Mouse (Mus musculus) splenic B cell, adult 2 months (primary cell): ENCODE data around the gene Abhd18.
"Not testable (repeated sequence)": the region's sequence is repeated elsewhere in the genome, so short reads cannot be mapped to it uniquely, and the experiment has no call there.

Source experiments
- DNase-seq: peaks from one replicate; pipeline ENCODE4 v3.0.0-alpha.2; 2011; ENCODE audit warnings: low read depth, low spot score
- H3K27me3 ChIP-seq: 2 replicates; pipeline ENCODE4 v1.6.1; 2012; ENCODE audit warnings: mild to moderate bottlenecking, low read length, moderate library complexity, mixed read lengths; ENCODE audit not compliant: control insufficient read depth, poor library complexity, insufficient read depth, severe bottlenecking
- H3K36me3 ChIP-seq: 2 replicates; pipeline ENCODE4 v1.6.1; 2012; ENCODE audit warnings: mild to moderate bottlenecking, low read length, moderate library complexity, mixed read lengths; ENCODE audit not compliant: control insufficient read depth, poor library complexity, insufficient read depth, severe bottlenecking

Abhd18 gene

DNA sequence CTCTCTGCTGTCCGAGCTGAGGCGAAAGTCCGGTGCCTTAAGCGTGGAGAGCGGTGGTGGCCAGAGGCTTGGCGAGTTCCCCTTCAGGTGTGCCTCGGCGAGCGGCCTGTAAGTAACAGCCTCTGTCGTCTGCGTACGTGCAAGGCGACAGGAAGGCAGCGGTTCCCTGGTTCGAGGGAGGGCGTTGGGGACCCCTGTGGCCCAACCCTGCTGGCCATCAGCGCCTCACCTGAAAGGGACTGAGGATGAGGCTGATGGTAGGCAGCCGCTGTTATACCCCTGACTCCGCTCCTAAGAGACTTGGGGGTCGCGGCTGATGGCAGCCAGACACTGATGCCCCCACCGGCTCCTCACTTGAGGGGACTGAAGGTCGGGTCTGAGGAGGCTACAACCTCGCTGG, 47.6 kb downstream of the Abhd18 start:
- H3K27me3 ChIP-seq, H3K36me3 ChIP-seq: not testable (repeated sequence)
- DNase-seq: peak; percentile 43

DNA sequence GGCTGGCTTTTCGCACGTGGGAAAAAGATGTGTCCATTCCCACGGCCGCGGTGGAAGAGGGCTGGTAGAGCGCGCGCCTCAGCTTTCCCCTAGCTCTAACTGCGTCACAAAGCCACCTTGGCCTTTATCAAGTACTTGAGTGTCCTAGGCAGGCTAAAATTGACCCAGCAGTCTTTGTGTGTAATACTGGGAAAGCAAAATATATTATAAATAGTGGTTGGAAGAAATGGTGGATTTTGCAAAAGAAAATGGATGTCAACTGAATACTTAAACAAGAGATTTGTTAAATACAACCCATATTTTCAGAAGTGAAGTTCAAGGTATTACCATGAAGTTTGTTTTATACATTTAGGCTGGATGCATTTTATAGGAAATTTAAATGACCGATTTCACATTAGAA, 55.7 kb downstream of the Abhd18 start, which contains the start of gene 1700034I23Rik:
1700034I23Rik (minus strand) TSS at position 101 of the 400 bp plus-strand sequence.
- not testable (repeated sequence) for DNase-seq, H3K27me3 ChIP-seq, H3K36me3 ChIP-seq

DNA sequence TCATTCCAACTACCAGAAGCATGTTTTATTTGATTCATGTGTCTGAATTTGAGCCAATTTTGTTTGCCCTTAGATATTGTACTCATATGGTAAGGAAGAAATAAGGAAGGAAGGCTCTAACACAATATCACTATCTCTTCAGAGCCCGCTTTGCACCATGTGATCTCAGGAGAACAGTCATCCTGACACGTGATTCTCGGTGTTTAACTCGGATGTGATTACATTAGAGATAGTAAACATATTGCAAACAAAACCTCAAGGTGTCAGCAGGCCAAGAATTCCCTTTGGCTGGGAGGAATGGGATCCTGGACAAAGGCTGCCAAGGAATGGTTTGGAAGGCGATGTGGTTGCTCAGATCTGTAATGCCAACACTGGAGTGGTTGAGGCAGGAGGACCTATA, 91.4 kb downstream of the Abhd18 start:
- Histone ChIP-seq H3K27me3 (no peaks in the 10 kb centered on the region), H3K36me3 (peaks cover 2% of the 10 kb centered on the region; the same call in 1 of the 2 replicates)

DNA sequence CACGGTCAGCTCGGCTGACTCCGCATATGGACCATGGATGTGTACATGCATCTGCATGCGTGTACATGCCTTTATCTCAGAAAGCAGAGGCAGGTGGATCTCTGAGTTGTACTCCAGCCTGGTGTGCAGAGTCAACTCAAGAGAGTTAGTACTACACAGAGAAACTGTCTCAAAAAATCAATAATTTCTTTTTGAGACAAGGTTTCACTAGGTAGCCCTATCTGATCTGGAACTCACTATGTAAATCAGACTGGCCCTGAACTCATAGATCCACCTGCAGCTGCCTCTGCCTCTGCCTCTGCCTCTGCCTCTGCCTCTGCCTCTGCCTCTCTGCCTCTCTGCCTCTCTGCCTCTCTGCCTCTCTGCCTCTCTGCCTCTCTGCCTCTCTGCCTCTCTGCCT, 91.8 kb downstream of the Abhd18 start:
- no peaks in the 10 kb centered on the region for H3K27me3 ChIP-seq
- H3K36me3 ChIP-seq: peaks cover 2% of the 10 kb centered on the region; the same call in 1 of the 2 replicates
- no peak for DNase-seq

More for the DNA sequence above, 91.4 kb downstream of the Abhd18 start:
- DNase-seq: no peak

DNA sequence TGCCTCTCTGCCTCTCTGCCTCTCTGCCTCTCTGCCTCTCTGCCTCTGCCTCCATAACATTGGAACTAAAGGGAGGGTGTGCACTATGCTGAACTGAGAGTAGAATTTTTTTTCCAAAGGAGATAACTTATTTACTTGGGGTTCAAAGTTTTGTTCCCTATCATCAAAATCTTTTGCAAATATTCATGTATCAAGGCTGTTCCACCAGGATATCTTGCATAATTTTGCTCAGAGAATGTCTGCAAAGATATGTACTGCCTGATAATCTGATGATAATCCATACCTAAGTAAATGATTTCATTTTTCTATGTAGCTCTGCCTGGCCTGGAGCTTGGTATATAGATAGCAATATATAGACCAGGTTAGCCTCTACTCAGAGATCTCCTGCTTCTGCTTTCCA, 92.2 kb downstream of the Abhd18 start:
- Histone ChIP-seq H3K27me3 (no peaks in the 10 kb centered on the region), H3K36me3 (no peaks in the 10 kb centered on the region; the same call in 1 of the 2 replicates)

DNA sequence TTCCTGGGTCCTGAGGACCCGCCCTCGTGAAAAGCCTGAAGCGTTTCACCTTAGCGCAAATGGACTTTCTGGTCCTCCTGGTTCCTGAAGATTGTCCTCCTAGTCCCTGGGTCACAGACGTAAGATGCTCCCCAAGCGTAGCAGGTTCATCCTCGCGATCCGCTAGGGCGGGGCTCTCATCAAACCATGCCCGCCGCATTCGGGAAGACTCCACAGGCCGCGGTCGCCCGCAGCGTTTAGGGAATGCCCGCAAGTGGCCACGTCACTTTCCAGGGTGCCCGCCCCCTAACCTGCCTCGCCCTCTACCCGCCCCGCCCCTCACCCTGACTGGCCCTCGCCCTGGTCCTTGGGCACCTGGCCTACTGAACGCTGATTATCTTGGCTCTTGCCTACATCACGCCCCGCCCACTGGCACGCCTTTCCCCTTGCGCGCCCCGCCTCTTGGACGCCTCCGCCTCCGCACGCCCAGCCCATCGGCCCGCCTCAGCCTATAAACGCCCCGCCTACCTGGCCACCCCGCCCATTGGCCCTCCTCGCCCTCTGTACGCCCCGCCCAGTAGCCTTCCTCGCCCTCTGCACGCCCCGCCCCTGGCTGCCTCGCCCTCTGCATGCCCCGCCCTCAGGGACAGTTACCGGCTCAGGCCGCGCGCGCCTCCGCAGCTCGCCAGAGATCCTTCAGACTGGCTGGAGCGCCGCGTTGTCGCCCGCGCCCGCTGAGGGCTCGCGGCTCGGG, 102.6 kb downstream of the Abhd18 start, which contains the start of gene Larp1b:
Larp1b (plus strand) TSS at position 659 of the 733 bp plus-strand sequence.
- no peaks in the 10 kb centered on the region for H3K36me3 ChIP-seq
- DNase-seq: peak; percentile 99
- H3K27me3 ChIP-seq: no peaks in the 10 kb centered on the region

More for the DNA sequence above, 92.2 kb downstream of the Abhd18 start:
- no peak for DNase-seq

DNA sequence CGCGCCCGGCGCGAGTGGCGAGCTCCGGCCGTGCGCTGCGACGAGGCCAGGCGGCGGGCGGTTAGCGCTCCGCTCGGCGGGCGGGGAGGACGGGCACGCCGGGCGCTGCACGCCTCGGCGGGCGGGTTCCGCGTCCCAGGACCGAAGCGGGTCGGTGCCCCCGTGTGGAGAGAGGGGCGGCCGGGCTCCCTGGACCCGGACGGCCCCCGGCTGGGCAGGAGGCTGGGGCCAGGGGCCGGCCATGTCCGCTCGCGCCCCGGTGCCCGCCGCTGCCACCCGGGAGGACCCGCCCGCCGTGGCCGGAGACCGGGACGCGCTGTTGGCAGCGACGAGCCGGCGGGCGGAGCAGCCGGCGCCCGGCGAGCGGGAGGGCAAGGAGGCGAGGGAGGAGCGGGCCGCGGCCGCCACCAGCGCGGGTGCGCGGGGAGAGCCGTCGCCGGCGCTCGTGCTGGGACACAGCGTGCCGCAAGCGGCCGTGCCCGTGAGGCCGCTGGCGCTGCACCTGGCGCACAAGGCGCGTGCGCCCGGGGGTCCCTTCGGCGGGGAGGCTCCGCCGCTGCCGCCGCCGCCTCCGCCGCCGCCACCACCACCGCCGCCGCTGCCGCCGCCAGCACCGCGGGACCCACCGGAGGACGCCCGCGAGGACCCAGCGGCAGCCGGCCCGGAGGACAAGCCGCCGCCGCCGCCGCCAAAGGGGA, 103.3 kb downstream of the Abhd18 start:
- peak; percentile 55 for DNase-seq
- Histone ChIP-seq H3K27me3 (no peaks in the 10 kb centered on the region), H3K36me3 (no peaks in the 10 kb centered on the region)

DNA sequence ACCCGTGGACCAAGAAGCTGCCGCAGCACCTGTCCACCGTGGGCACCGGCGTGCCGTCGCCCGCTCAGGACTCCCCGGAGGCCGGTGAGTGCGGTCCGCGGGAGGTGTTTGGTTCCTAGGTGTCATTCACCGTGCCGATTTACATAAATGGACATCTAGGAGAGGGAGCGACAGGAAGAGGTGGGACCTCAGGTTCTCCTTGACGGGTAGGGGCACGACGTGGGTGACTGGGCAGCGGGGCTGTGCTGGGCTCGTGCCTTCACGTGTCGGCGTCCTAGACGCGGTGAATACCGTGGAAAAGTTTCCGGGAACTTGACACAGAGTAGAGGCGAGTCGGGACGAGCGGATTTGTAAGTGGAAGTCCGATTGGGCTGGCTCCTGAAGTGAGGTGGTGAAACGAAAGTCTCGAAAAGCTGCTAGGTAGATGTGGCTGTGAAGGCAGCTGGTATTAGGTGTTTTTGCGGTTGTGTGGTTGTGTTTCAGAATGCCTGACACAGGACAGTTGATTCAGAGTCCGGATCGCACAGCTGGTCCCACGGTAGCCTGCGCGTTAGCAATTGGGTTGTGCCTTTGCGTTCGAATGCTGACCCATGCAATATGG, 103.9 kb downstream of the Abhd18 start:
- Histone ChIP-seq H3K36me3 (no peaks in the 10 kb centered on the region), H3K27me3 (no peaks in the 10 kb centered on the region)
- DNase-seq: peak; percentile 76

DNA sequence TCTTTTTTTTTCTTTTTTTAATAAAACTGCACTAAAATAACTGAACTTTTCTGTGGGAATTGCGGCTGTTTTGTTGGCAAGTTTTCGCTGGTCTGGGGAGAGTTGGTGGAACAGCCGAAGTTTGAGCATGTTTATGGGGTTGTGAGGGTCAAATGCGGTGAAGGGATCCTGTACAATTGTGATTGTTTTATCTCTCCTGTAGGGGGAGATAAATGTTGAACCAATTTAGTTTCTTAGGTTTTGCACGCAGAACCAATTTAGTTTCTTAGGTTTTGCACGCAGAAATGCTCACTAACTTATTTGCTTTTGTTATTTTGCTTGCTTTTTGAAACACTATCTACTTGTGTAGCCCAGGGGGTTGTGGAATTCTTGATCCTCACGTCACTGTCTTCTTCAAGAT, 104.6 kb downstream of the Abhd18 start:
- peak; percentile 61 for DNase-seq
- Histone ChIP-seq H3K36me3 (no peaks in the 10 kb centered on the region), H3K27me3 (no peaks in the 10 kb centered on the region)

DNA sequence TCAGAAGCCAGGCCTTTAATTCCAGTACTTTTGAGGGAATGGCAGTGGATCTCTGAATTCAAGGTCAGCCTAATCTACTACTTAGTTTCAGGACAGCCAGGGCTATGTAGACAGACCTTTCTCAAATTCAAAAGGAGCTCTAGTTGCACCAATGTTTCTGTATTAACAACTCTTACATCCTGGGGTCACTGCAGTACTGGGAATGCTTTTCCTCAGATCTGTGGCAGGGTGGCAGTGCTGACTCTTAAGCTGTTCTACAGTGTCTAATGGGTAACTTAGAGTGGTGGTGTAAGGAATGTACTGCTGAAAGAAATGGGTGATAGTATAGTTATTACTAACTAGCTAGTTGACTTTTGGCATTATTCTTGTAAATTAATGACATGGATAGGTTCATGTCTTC, 105.8 kb downstream of the Abhd18 start:
- no peak for DNase-seq
- no peaks in the 10 kb centered on the region for H3K36me3 ChIP-seq
- H3K27me3 ChIP-seq: no peaks in the 10 kb centered on the region

DNA sequence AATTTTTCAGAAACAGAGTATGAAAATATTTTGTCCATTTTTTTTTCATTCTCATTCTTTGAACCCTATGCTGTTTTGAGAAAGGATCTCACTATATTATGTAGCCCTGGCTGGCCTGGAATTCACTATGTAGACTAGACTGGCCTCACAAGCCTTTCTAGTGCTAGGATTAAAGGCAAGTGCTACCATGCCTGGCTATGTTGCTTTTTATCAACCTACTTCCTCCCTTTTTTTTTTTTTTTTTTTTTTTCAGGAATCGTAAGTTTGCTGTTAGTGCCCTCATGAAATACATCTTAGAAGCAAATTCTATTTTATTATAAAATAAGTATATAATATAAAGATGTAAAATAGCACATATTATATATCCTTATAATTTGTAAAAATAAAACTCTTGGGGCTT, 108.0 kb downstream of the Abhd18 start:
- H3K27me3 ChIP-seq: no peaks in the 10 kb centered on the region
- no peak for DNase-seq

DNA sequence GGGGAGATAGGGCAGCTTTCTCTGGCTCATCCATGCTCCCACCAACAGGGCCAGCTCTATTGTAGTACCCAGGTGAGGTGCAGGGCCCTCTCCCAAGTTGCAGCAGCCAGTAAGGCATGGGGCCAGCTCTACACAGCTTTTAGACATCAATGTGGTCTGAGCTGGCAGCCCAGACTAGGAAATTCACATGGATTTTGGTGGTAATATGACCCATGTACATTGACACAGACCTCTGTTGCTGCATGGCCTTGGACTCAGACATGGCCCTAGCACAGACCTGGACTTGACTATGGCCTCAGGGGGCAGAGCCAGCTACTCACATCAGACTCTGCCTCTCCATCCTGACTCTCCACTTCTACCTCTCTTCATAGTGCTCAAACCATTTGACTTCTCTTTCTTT, 112.1 kb downstream of the Abhd18 start:
- Histone ChIP-seq H3K36me3 (no peaks in the 10 kb centered on the region), H3K27me3 (no peaks in the 10 kb centered on the region)
- DNase-seq: no peak

More for the DNA sequence above, 108.0 kb downstream of the Abhd18 start:
- H3K36me3 ChIP-seq: no peaks in the 10 kb centered on the region

DNA sequence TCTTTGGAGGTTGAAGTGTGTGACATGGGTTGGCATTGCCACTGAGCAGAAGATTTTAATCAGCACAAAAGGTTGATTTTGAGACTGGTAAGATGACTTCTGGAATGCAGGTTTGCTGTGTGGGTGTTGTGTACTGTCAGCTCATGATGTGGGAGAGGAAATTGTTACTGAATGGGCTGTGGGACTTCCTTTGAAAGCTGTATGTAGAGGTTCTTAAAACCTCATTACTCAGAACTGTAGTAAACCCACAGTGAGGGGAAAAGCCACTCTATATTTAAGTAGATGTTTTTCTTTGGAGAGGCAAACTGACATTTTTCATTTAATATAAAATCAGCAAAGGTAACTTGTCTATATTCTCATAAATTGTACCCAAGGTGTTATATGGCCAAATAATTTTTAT, 134.0 kb downstream of the Abhd18 start:
- H3K36me3 ChIP-seq: 0 out of 2 replicates have a peak, but pooled peaks cover 2% of the 10 kb centered on the region
- no peaks in the 10 kb centered on the region for H3K27me3 ChIP-seq
- DNase-seq: no peak

DNA sequence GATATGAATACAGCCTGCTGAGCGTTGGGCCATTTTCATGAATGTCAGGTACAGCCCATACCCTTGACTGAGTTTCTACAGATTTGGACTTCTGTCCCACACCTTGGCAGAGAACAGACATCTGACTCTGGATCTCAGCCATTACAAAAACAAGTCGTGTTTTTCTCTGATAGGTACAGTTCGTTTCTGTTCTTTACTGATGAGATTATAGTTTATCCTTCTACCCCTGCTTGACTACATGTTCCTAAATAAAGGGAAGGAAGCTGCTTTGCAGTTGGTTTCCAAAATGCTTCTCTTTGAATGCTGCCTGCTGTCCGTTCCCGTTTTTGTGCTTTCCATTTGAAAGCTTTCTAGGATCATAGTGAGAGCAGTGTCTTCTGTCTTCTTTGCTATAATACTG, 140.8 kb downstream of the Abhd18 start:
- Histone ChIP-seq H3K27me3 (no peaks in the 10 kb centered on the region), H3K36me3 (no peaks in the 10 kb centered on the region)
- no peak for DNase-seq
